Mouse (Mus musculus): ENCODE data around the gene Rhox2f. TPM values are rescaled to one million over a fixed set of nuclear protein-coding genes. Genes with fewer than 3 reads are reported as not detected.

Gene Rhox2f
- polyA plus RNA-seq (2012; ENCODE audit: low replicate concordance): not detected in 2 replicates

GRCm38 (mm10) chrX:37571105-37571504 is at the start of gene Rhox2f:
Gene Rhox2f (plus strand): TSS chrX:37571405.

DNA sequence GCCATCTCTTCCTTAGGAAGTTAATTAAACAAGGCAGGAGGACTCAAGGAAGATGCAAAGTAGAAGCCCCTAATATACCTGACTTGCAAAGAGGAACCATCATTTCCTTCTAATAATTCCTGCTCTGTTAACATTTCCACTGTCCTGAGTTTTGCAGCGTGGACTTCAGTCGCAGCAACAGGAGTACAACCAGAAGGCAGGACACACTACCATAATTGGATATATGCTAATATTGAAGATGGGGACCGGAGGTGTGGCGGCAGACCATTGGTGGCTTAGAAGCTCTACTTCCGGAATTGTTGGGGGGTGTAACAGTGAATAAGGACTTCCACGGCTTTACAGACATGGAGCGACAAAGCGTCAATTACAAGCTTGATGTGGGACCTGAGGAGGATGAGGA is 41.1 kb upstream of the Rhox2f start, which contains the start of gene Rhox2e:
Gene Rhox2e (plus strand): TSS at position 301 of the 400 bp plus-strand sequence.

DNA sequence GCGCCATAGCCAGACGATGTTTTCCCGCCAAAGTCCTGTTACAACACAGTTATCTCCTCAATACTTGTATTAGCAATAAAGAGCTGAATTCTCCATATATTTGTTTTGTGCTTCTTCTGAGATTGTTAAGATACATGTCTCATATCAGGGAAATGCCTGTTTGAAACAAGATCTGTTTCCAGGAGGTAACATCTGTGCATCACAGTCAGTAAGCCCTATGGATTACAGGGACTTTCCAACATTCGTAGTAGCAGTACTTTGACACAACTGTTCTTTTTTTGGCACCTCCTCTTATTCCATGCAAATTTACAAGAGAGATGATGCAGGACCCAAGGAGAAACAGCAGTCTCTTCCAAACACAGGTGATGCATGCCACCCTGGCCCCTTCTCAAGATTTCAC is 29.5 kb upstream of the Rhox2f start, which contains the start of gene Rhox3e:
Gene Rhox3e (plus strand): TSS at position 301 of the 400 bp plus-strand sequence.

GRCm38 (mm10) chrX:37557112-37557511 is 14.1 kb upstream of the Rhox2f start, which contains the start of gene Rhox4e:
Gene Rhox4e (plus strand): TSS chrX:37557412.

GRCm38 (mm10) chrX:37580692-37581091 is 9.5 kb downstream of the Rhox2f start, which contains the start of gene Rhox3f:
Gene Rhox3f (plus strand): TSS chrX:37580992.

GRCm38 (mm10) chrX:37607604-37608003 is 36.4 kb downstream of the Rhox2f start, which contains the start of gene Rhox4f:
Gene Rhox4f (minus strand): TSS chrX:37607704.

Other genes starting within 250 kb of the Rhox2f start
- gene Rhox3a2, start 191.4 kb upstream of the Rhox2f start, polyA plus RNA-seq (2012; ENCODE audit: low replicate concordance): not detected in 2 replicates
- gene Rhox4a2, start 180.6 kb upstream of the Rhox2f start, polyA plus RNA-seq (2012; ENCODE audit: low replicate concordance): not detected in 2 replicates
- not detected in 2 replicates for gene Rhox2b, start 159.3 kb upstream of the Rhox2f start, polyA plus RNA-seq (2012; ENCODE audit: low replicate concordance)
- gene Rhox4b, start 138.9 kb upstream of the Rhox2f start, polyA plus RNA-seq (2012; ENCODE audit: low replicate concordance): not detected in 2 replicates
- gene Rhox2c, start 117.7 kb upstream of the Rhox2f start, polyA plus RNA-seq (2012; ENCODE audit: low replicate concordance): not detected in 2 replicates
- not detected in 2 replicates for gene Rhox3c, start 112.8 kb upstream of the Rhox2f start, polyA plus RNA-seq (2012; ENCODE audit: low replicate concordance)
- gene Rhox4c, start 91.1 kb upstream of the Rhox2f start, polyA plus RNA-seq (2012; ENCODE audit: low replicate concordance): not detected in 2 replicates
- gene Rhox2d, start 78.0 kb upstream of the Rhox2f start, polyA plus RNA-seq (2012; ENCODE audit: low replicate concordance): not detected in 2 replicates
- gene Rhox4d, start 57.0 kb upstream of the Rhox2f start, polyA plus RNA-seq (2012; ENCODE audit: low replicate concordance): not detected in 2 replicates
- gene Rhox2e, start 41.0 kb upstream of the Rhox2f start, polyA plus RNA-seq (2012; ENCODE audit: low replicate concordance): not detected in 2 replicates
- not detected in 2 replicates for gene Rhox3e, start 29.4 kb upstream of the Rhox2f start, polyA plus RNA-seq (2012; ENCODE audit: low replicate concordance)
- gene Rhox4e, start 14.0 kb upstream of the Rhox2f start, polyA plus RNA-seq (2012; ENCODE audit: low replicate concordance): not detected in 2 replicates
- gene Rhox3f, start 9.6 kb downstream of the Rhox2f start, polyA plus RNA-seq (2012; ENCODE audit: low replicate concordance): not detected in 2 replicates
- gene Rhox4f, start 36.3 kb downstream of the Rhox2f start, polyA plus RNA-seq (2012; ENCODE audit: low replicate concordance): not detected in 2 replicates
- not detected in 2 replicates for gene Rhox3g, start 57.2 kb downstream of the Rhox2f start, polyA plus RNA-seq (2012; ENCODE audit: low replicate concordance)
- not detected in 2 replicates for gene Rhox2g, start 72.1 kb downstream of the Rhox2f start, polyA plus RNA-seq (2012; ENCODE audit: low replicate concordance)
- gene Rhox4g, start 79.9 kb downstream of the Rhox2f start, polyA plus RNA-seq (2012; ENCODE audit: low replicate concordance): not detected in 2 replicates
- gene Rhox3h, start 97.4 kb downstream of the Rhox2f start, polyA plus RNA-seq (2012; ENCODE audit: low replicate concordance): not detected in 2 replicates
- gene Rhox2h, start 101.9 kb downstream of the Rhox2f start, polyA plus RNA-seq (2012; ENCODE audit: low replicate concordance): not detected in 2 replicates
- not detected in 2 replicates for gene Rhox5, start 233.4 kb downstream of the Rhox2f start, polyA plus RNA-seq (2012; ENCODE audit: low replicate concordance)